Mouse (Mus musculus) ES-Bruce4 (cell line): ENCODE measurements around the gene Plekha6. TPM values are rescaled to one million over a fixed set of nuclear protein-coding genes. Genes with fewer than 3 reads are reported as not detected.

Source experiments
- H3K27ac ChIP-seq: 2 replicates; pipeline ENCODE4 v1.5.1; 2012; ENCODE audit warnings: low read length, inconsistent platforms; ENCODE audit not compliant: insufficient read depth
- H3K27me3 ChIP-seq: 2 replicates; pipeline ENCODE4 v1.6.1; 2012; ENCODE audit warnings: mild to moderate bottlenecking, low read length, inconsistent platforms; ENCODE audit not compliant: control insufficient read depth, poor library complexity, insufficient read depth, severe bottlenecking
- H3K36me3 ChIP-seq: 2 replicates; pipeline ENCODE4 v1.6.1; 2012; ENCODE audit warnings: inconsistent platforms, mild to moderate bottlenecking, low read length, moderate library complexity; ENCODE audit not compliant: control insufficient read depth, poor library complexity, insufficient read depth, severe bottlenecking
- H3K4me1 ChIP-seq: one replicate; pipeline ENCODE4 v1.8.1; 2011; ENCODE audit warnings: low read length; ENCODE audit not compliant: control insufficient read depth, insufficient read depth
- H3K4me3 ChIP-seq: 2 replicates; pipeline ENCODE4 v1.5.1; 2011; ENCODE audit warnings: low read depth, mild to moderate bottlenecking, low read length
- H3K9ac ChIP-seq: 2 replicates; pipeline ENCODE4 v1.6.1; 2012; ENCODE audit warnings: low read depth, mild to moderate bottlenecking, inconsistent platforms; ENCODE audit not compliant: poor library complexity, severe bottlenecking
- H3K9me3 ChIP-seq: replicated peaks from 2 replicates; pipeline ENCODE4 v1.6.1; 2012; ENCODE audit warnings: mild to moderate bottlenecking, low read length, inconsistent platforms; ENCODE audit not compliant: control insufficient read depth, poor library complexity, insufficient read depth, severe bottlenecking
- CTCF ChIP-seq: IDR thresholded peaks from one replicate; pipeline ENCODE4 v1.8.1; 2011; ENCODE audit warnings: low read depth, low read length
- EP300 ChIP-seq: IDR thresholded peaks from 2 replicates; pipeline ENCODE4 v1.6.1; 2011; ENCODE audit warnings: low read depth, low read length; ENCODE audit not compliant: insufficient read depth
- POLR2A ChIP-seq: IDR thresholded peaks from one replicate; pipeline ENCODE4 v1.8.1; 2011; ENCODE audit warnings: low read length; ENCODE audit not compliant: insufficient read depth
- polyA plus RNA-seq: library from polyadenylated mRNA; stranded (reverse); fragments of >200 nt; gene quantifications from 2 replicates; pipeline ENCODE4 v1.2.4, GENCODE M21; 2011; ENCODE audit warnings: low read depth; ENCODE audit not compliant: missing spikeins, insufficient read depth, insufficient read length

Gene Plekha6
- 1.3 and 1.9 TPM in 2 replicates for polyA plus RNA-seq

DNA sequence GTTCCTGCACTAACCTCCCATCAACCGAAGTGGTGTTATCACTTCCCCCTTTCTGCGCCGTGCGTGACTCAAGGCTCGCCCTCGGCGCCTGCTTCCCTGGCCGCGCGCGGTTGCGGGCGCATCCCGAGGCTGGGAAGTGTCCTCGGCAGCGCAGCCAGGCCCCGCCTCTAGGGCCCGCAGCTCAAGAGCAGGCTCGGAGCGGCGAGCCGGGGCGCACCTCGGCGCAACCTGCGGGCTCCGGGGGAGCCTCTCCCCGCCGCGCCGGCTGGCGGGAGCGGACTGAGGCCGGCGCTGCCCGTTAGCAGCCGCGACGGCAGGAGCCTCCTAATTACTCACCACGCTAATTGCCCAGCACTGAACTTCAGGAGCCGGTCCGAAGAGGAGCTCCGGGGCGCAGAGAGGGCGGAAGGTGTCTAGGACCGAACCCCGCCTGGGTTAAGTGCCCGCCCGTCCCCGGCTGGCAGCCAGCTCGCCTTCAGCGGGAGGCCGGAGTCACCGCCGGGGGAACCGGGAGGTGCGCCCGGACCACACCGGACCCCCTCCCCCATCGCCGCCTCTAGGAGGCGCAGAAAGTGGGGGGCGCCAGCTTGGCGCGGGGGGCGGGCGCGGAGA lies at the start of gene Plekha6:
Plekha6 (plus strand) TSS at position 391 of the 612 bp plus-strand sequence.
- H3K27ac ChIP-seq, result no peak within 1 kb of the TSS
- peaks cover 9% of the 10 kb centered on the region for H3K27me3 ChIP-seq
- peak within 1 kb of the TSS; percentile 71 for H3K4me3 ChIP-seq
- TF ChIP-seq POLR2A (no peak), CTCF (no peak), EP300 (no peak)
- no peaks in the 10 kb centered on the region for H3K4me1 ChIP-seq
- H3K36me3 ChIP-seq, result no peaks in the 10 kb centered on the region
- peak within 1 kb of the TSS; percentile 84 for H3K9ac ChIP-seq
- no peaks in the 10 kb centered on the region for H3K9me3 ChIP-seq

DNA sequence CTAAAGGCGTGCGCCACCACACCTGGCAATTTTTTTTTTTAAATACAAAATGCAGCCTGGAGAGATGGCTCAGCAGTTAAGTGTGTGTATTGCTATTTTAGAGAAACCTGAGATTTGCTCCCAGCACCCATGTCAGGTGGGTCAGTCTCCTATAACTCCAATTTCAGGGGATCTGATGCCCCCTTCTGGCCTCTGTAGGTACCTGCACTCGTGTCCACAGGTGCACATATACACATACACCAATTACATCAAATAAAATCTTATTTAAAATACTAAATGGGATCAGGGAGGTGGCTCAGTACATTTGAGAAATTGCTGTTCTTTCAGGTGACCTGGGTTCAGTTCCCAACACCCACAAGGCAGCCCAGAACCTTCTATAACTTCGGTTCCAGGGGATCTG lies 47.9 kb upstream of the Plekha6 start:
- no peaks in the 10 kb centered on the region for H3K27me3 ChIP-seq
- H3K9me3 ChIP-seq, result peaks cover 2% of the 10 kb centered on the region; the same call in 1 of the 2 replicates
- H3K27ac ChIP-seq, result no peak overlapping the region
- TF ChIP-seq CTCF (peak; percentile 15), EP300 (no peak), POLR2A (no peak)
- H3K36me3 ChIP-seq, result no peaks in the 10 kb centered on the region
- H3K9ac ChIP-seq, result no peak overlapping the region
- H3K4me1 ChIP-seq, result no peaks in the 10 kb centered on the region
- H3K4me3 ChIP-seq, result no peak overlapping the region

GRCm38 (mm10) chr1:133118127-133118526 lies 45.9 kb upstream of the Plekha6 start:
- no peak overlapping the region; the same call in 1 of the 2 replicates for H3K9ac ChIP-seq
- no peaks in the 10 kb centered on the region for H3K36me3 ChIP-seq
- peaks cover 2% of the 10 kb centered on the region; the same call in 1 of the 2 replicates for H3K9me3 ChIP-seq
- peak overlapping the region; percentile 29 for H3K27ac ChIP-seq
- H3K4me3 ChIP-seq, result peak overlapping the region; percentile 65
- H3K27me3 ChIP-seq, result no peaks in the 10 kb centered on the region
- TF ChIP-seq CTCF, result no peak
- peak; percentile 30 for TF ChIP-seq POLR2A
- no peaks in the 10 kb centered on the region for H3K4me1 ChIP-seq

- no peak overlapping the region for H3K9ac ChIP-seq
- H3K4me1 ChIP-seq, result no peaks in the 10 kb centered on the region
- no peak overlapping the region for H3K27ac ChIP-seq
- no peaks in the 10 kb centered on the region for H3K27me3 ChIP-seq
- TF ChIP-seq EP300 (no peak), CTCF (no peak), POLR2A (no peak)
- H3K36me3 ChIP-seq, result no peaks in the 10 kb centered on the region
- peaks cover 2% of the 10 kb centered on the region; the same call in 1 of the 2 replicates for H3K9me3 ChIP-seq
- no peak overlapping the region for H3K4me3 ChIP-seq
These were observed 45.2 kb upstream of the Plekha6 start for GRCm38 (mm10) chr1:133118844-133119243.

DNA sequence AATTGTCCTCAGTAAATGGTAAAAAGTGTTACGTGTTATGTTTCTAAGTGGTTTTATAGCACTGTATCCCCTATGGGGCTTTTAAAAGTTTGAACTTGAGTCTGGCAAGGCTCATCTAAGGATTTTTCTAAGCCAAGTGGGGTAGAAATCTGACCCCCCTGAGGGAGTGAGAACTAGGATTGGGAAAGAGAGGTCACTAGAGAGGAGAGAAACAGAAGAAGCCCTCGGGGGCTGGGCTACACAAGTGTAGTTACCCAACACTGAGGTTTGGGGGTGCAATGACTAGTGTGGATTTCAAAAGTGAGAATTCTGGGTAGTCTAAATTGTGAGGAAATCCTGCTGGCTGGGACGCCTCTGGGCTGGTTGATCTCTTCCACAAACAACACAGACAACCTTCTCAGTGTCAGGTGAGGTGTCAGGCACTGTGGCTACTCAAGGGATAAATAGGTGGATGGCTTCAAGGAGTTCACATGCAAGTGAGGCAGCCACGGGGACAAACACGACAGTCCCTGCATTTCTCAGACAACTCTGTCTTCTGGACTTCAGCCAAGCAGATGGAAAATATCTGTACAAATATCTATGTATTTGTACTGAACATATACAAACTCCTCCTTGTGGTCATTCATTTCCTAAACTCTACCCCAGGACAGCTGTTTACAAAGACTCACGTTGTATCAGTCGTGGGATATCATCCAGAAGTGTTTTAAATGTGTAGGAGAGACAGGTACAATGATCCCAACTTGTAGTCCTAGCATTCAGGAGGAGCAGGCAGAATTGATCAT lies 43.9 kb upstream of the Plekha6 start:
- Histone ChIP-seq H3K27me3 (no peaks in the 10 kb centered on the region), H3K9ac (no peak overlapping the region), H3K27ac (no peak overlapping the region; the same call in 1 of the 2 replicates), H3K4me1 (no peaks in the 10 kb centered on the region), H3K9me3 (peaks cover 2% of the 10 kb centered on the region; the same call in 1 of the 2 replicates), H3K36me3 (no peaks in the 10 kb centered on the region), H3K4me3 (no peak overlapping the region)
- TF ChIP-seq POLR2A (no peak), CTCF (no peak), EP300 (no peak)

DNA sequence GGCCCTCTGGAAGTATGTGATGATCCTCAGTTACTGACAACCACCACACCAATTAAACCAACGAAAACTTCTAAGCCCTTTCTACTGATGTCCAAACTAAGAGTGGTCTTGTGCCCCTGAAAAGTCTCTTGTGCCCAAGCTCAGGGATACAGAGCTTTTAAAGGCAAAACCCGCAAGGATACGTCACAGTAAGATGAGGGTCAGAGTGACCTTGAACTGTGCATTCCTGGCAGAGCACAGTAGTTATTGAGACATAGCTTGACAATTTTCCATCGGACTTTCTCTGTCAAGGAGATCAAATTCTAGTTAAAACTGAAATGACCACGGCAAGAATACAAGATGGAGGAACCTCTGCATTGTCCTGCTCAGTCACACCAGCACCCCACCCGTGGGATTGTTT lies 42.8 kb upstream of the Plekha6 start:
- Histone ChIP-seq H3K27ac (no peak overlapping the region), H3K4me1 (peaks cover 1% of the 10 kb centered on the region), H3K36me3 (no peaks in the 10 kb centered on the region), H3K27me3 (no peaks in the 10 kb centered on the region), H3K9me3 (peaks cover 2% of the 10 kb centered on the region; the same call in 1 of the 2 replicates), H3K9ac (no peak overlapping the region), H3K4me3 (no peak overlapping the region)
- TF ChIP-seq CTCF (no peak), POLR2A (no peak), EP300 (no peak)
